Mouse (Mus musculus) spleen, adult 2 months (tissue): ENCODE measurements around the gene Prdx5. TPM values are rescaled to one million over a fixed set of nuclear protein-coding genes. Genes with fewer than 3 reads are reported as not detected.

Experiments
- DNase-seq, 2 experiments: peaks; one replicate each; pipeline versions ENCODE4 v3.0.0 to v3.0.0-alpha.2; 2012 to 2021; ENCODE audit warnings: low spot score in 2 of 2, low read depth in 1 of 2
- H3K27ac ChIP-seq: fragments of 200-500 bp; 2 replicates; pipeline ENCODE4 v1.5.1; 2012; ENCODE audit warnings: low read length, inconsistent platforms; ENCODE audit not compliant: insufficient read depth
- H3K27me3 ChIP-seq: fragments of 200-500 bp; 2 replicates; pipeline ENCODE4 v1.6.1; 2012; ENCODE audit warnings: mild to moderate bottlenecking, moderate library complexity, low read length, inconsistent platforms; ENCODE audit not compliant: control insufficient read depth, insufficient read depth
- H3K36me3 ChIP-seq: fragments of 200-500 bp; 2 replicates; pipeline ENCODE4 v1.6.1; 2012; ENCODE audit warnings: mild to moderate bottlenecking, low read length, inconsistent platforms; ENCODE audit not compliant: control insufficient read depth, insufficient read depth
- H3K4me1 ChIP-seq: fragments of 200-500 bp; 2 replicates; pipeline ENCODE4 v1.6.1; 2011; ENCODE audit warnings: inconsistent platforms; ENCODE audit not compliant: control insufficient read depth, insufficient read depth, insufficient read length
- H3K4me3 ChIP-seq: fragments of 200-500 bp; 2 replicates; pipeline ENCODE4 v1.5.1; 2011; ENCODE audit warnings: mild to moderate bottlenecking, inconsistent platforms; ENCODE audit not compliant: insufficient read depth, insufficient read length; ENCODE audit errors: extremely low read depth
- CTCF ChIP-seq: fragments of 200-500 bp; IDR thresholded peaks from 2 replicates; pipeline ENCODE4 v1.5.1; 2011; ENCODE audit warnings: mild to moderate bottlenecking, inconsistent platforms; ENCODE audit not compliant: insufficient read depth, insufficient read length, insufficient replicate concordance; ENCODE audit errors: extremely low read depth
- POLR2A ChIP-seq: fragments of 200-500 bp; IDR thresholded peaks from 2 replicates; pipeline ENCODE4 v1.6.1; 2011; ENCODE audit warnings: low read depth, low read length, inconsistent platforms
- WGBS: fragments of 180-500 bp; shearing (Covaris S2); methylation state at CpG from one replicate; pipeline ENCODE4 v1.1.7; 2018; 5-methylcytosine and 5-hydroxymethylcytosine counted together
- polyA plus RNA-seq: library from polyadenylated mRNA; depleted of rRNA; stranded (reverse); fragments of >200 nt; gene quantifications from 2 replicates; pipeline ENCODE4 v1.2.3, GENCODE M21; 2012

Prdx5 gene
- polyA plus RNA-seq, 1 experiment, result 54.6 TPM

GRCm38 (mm10) chr19:6918321-6918720 is 8.4 kb upstream of the Prdx5 start:
- 96% methylated on average over 4 of the region's 4 CpGs for WGBS
- no peak for DNase-seq
- no peak overlapping the region for H3K4me3 ChIP-seq
- TF ChIP-seq CTCF (no peak), POLR2A (no peak)
- no peaks in the 10 kb centered on the region for H3K27me3 ChIP-seq
- peaks cover 3% of the 10 kb centered on the region; the same call in 1 of the 2 replicates for H3K4me1 ChIP-seq
- no peak overlapping the region for H3K27ac ChIP-seq
- peaks cover 6% of the 10 kb centered on the region for H3K36me3 ChIP-seq

- Histone ChIP-seq H3K4me3 (no peak overlapping the region), H3K27ac (no peak overlapping the region), H3K4me1 (no peaks in the 10 kb centered on the region; the same call in 1 of the 2 replicates), H3K27me3 (no peaks in the 10 kb centered on the region), H3K36me3 (peaks cover 16% of the 10 kb centered on the region)
- TF ChIP-seq CTCF, result no peak
- TF ChIP-seq POLR2A, result no peak
- DNase-seq, result no peak
- WGBS, result 91% methylated on average over 4 of the region's 4 CpGs
Observed at GRCm38 (mm10) chr19:6916496-6916895, 6.6 kb upstream of the Prdx5 start.

GRCm38 (mm10) chr19:6915276-6915675 is 5.4 kb upstream of the Prdx5 start:
- WGBS, result 79% methylated on average over 4 of the region's 4 CpGs
- no peaks in the 10 kb centered on the region for H3K27me3 ChIP-seq
- no peak overlapping the region for H3K4me3 ChIP-seq
- no peak for DNase-seq
- H3K36me3 ChIP-seq, result peaks cover 20% of the 10 kb centered on the region
- peaks cover 5% of the 10 kb centered on the region; the same call in 1 of the 2 replicates for H3K4me1 ChIP-seq
- H3K27ac ChIP-seq, result no peak overlapping the region
- TF ChIP-seq CTCF (no peak), POLR2A (no peak)

DNA sequence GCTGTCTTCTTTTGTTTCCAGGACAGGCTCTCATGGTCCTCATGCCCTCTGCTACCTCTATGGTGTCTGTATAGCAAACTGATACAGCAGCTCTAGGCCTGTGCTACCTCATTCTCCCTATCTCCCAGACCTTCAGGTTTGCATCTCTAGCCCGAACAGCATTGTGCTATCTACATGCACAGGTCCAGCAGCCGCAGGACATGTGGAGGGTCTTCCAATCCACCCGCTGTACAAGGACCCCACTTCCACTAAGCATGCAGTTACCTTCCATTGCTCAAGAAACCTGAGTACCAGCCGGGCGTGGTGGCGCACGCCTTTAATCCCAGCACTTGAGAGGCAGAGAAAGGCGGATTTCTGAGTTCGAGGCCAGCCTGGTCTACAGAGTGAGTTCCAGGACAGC is 4.6 kb upstream of the Prdx5 start:
- H3K27ac ChIP-seq, result no peak overlapping the region
- 91% methylated on average over 9 of the region's 9 CpGs for WGBS
- H3K27me3 ChIP-seq, result no peaks in the 10 kb centered on the region
- peaks cover 5% of the 10 kb centered on the region; the same call in 1 of the 2 replicates for H3K4me1 ChIP-seq
- DNase-seq, result no peak
- H3K36me3 ChIP-seq, result peaks cover 20% of the 10 kb centered on the region
- TF ChIP-seq CTCF, result no peak
- no peak for TF ChIP-seq POLR2A
- H3K4me3 ChIP-seq, result no peak overlapping the region

DNA sequence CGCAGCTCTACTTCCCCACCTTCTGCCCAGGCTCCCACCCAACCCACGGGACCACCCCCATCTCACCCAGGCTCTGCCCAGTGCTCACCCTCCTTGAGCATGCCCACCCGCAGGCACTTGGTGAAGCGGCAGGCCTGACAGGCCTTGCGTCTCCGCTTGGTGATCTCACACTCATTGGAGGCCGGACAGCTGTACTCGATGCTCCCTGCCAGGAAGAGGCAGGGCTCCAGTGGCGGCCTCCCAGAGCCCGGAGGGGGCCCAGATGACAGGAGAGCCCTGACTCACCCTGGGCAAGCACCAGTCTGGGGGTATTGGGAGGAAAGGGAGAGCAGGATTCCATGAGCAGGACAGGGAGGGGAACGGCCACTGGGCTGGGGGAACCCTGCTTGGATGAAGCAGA is 4.1 kb upstream of the Prdx5 start:
- Histone ChIP-seq H3K4me3 (no peak overlapping the region), H3K27ac (no peak overlapping the region), H3K4me1 (peaks cover 5% of the 10 kb centered on the region; the same call in 1 of the 2 replicates), H3K36me3 (peaks cover 20% of the 10 kb centered on the region), H3K27me3 (no peaks in the 10 kb centered on the region)
- TF ChIP-seq POLR2A (no peak), CTCF (no peak)
- no peak for DNase-seq
- 93% methylated on average over 11 of the region's 11 CpGs for WGBS

- H3K4me1 ChIP-seq, result peaks cover 10% of the 10 kb centered on the region; the same call in 1 of the 2 replicates
- WGBS, result 69% methylated on average over 6 of the region's 6 CpGs
- peaks cover 17% of the 10 kb centered on the region for H3K36me3 ChIP-seq
- no peaks in the 10 kb centered on the region for H3K27me3 ChIP-seq
- no peak overlapping the region for H3K4me3 ChIP-seq
- no peak for DNase-seq
- TF ChIP-seq CTCF, result no peak
- TF ChIP-seq POLR2A, result no peak
- H3K27ac ChIP-seq, result no peak overlapping the region
Observed at GRCm38 (mm10) chr19:6913036-6913435, 3.1 kb upstream of the Prdx5 start.

GRCm38 (mm10) chr19:6912205-6912970 is 2.5 kb upstream of the Prdx5 start:
- no peak for TF ChIP-seq POLR2A
- no peak for TF ChIP-seq CTCF
- WGBS, result 94% methylated on average over 15 of the region's 15 CpGs
- no peaks in the 10 kb centered on the region for H3K27me3 ChIP-seq
- H3K36me3 ChIP-seq, result peaks cover 17% of the 10 kb centered on the region
- peaks cover 12% of the 10 kb centered on the region; the same call in 1 of the 2 replicates for H3K4me1 ChIP-seq
- no peak overlapping the region for H3K27ac ChIP-seq
- H3K4me3 ChIP-seq, result no peak overlapping the region
- no peak for DNase-seq
